Mouse (Mus musculus): ENCODE results near the gene Myzap.
"Not testable (repeated sequence)": the region's sequence is repeated elsewhere in the genome, so short reads cannot be mapped to it uniquely, and the experiment has no call there.

The Myzap gene

DNA sequence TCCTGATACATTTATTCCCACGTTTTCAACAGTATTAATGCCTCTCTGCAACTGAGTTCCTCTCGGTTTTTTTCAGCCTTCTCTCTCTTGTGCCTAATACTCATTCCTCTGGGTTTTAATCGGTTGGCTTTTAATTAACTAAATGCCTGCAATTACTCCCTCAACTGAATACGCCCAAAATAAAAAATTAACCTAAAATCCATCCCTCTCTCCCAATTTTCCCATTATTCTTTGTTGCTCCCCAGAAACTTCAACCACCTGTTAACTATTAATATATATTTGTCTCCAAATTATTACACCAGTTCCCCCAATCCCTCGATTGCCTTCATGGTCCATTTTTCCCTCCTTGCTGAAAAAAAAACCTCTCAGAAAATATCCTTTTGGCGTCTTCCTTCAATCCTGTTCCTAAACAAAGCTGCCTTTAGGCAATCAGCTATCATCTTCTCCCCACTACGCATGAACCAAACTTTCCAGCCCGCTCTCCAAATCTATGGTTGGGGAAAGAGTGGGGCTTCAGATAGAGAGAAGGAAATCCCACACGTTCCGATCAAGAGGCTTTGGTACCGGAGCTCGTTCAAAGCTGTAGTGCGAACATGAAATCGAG, 107.2 kb downstream of the Myzap start:
- in situ Hi-C loops (cut with MseI, MboI): no loop called here

DNA sequence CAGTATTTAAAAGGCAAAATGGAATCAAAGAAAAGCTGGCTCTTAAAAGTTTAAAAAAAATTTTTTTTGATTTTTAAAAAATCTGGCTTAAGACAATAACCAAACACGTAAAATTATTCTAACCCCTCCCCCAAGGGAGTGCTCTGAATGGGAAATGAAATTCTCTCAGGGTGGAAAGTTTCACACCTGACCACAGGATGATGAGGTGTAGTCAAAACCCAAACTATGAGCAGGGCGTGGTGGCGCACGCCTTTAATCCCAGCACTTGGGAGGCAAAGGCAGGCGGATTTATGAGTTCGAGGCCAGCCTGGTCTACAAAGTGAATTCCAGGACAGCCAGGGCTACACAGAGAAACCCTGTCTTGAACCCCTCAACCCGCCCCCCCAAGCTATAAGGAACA, 108.3 kb downstream of the Myzap start:
- in situ Hi-C loops (cut with MseI, MboI): not testable (repeated sequence)

GRCm38 (mm10) chr9:71480305-71480704, 111.9 kb downstream of the Myzap start:
- in situ Hi-C loops (cut with MseI, MboI): no loop called here

GRCm38 (mm10) chr9:71479413-71479812, 112.7 kb downstream of the Myzap start:
- in situ Hi-C loops (cut with MseI, MboI): no loop called here

- in situ Hi-C loops (cut with MseI, MboI): no loop called here
These were observed 113.6 kb downstream of the Myzap start for GRCm38 (mm10) chr9:71478596-71478995.

DNA sequence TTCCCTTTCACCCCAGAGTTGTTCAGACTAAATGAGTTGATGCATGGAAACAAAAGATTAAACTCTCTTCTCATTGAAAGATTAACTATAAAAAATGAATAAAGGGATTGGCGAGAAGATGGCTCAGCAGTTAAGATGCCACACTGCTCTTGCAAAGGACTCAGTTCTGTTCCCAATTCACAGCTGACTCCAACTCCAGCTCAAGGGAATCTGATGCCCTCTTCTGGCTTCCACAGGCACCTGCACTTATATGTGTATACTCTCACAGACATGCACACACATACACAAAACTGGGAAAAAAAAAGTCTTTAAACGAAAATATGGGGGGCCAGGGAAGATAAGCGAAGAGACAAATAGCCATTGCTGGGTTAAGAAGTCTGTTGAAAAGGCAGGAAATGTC, 115.6 kb downstream of the Myzap start:
- in situ Hi-C loops (cut with MseI, MboI): no loop called here

DNA sequence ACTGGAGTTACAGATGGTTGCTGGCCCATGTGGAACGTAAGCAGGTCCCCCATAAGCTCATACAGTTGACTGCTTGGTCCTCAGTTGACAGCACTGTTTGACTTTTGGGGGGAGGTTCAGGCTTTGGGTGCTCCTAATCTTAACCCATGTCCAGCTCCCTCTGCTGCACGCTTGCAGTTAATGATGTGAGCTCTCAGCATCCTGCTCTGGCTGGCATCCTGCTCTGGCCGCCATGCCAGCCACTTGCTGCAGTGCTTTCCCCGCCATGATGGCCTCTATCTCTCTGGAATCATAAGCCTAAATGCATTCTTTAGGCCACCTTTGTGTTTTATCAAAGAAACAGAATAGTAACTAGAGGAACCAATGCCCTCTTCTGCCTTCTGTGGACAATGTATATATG, 116.6 kb downstream of the Myzap start:
- in situ Hi-C loops (cut with MseI, MboI): no loop called here

GRCm38 (mm10) chr9:71467434-71467833, 124.7 kb downstream of the Myzap start:
- in situ Hi-C loops (cut with MseI, MboI): no loop called here

DNA sequence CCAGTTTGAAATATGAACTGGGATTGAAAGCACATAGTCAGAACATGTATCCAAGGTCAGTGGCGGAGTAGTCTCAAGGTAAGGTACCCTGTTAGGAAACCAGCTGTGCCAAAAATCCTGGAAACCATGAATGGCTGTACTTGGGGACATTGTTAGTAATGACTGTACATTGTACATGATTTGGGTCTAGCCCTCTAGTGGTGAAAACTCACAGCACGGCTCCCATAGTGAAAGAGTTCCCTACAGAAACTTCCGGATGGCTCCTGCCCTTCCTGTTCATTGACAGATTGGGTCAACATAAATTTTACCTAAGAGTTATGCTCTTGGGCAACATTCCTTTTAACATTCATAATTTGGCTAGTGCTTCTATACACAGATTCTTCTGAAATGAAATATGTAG, 126.0 kb downstream of the Myzap start:
- in situ Hi-C loops (cut with MseI, MboI): no loop called here

GRCm38 (mm10) chr9:71463072-71463667, 129.0 kb downstream of the Myzap start:
- in situ Hi-C loops (cut with MseI, MboI): no loop called here

GRCm38 (mm10) chr9:71456738-71457137, 135.4 kb downstream of the Myzap start:
- in situ Hi-C loops (cut with MseI, MboI): no loop called here

All from mouse trophoblast stem cell (cell line).